Mouse (Mus musculus) left cerebral cortex, postnatal 14 days (tissue): Measurements from ENCODE around the gene Sox6. TPM values are rescaled to one million over a fixed set of nuclear protein-coding genes. Genes with fewer than 3 reads are reported as not detected.

Source experiments
- DNase-seq, 2 experiments: peaks; one replicate each; pipeline ENCODE4 v3.0.0; 2021 to 2022; ENCODE audit warnings: low spot score in 2 of 2, mixed read lengths in 1 of 2
- intact Hi-C: fragments of 180-260 bp; cut with DNase I; formaldehyde crosslinking; loops from one replicate; pipeline ENCODE4 v1.15.1; 2025
- total RNA-seq, 2 experiments: library from RNA; stranded (reverse); gene quantifications; 2 replicates each; pipeline ENCODE4 v1.2.3; 2021

Gene Sox6
- total RNA-seq, 2 experiments from 2014 or later, result 32.7 to 39.9 TPM

GRCm38 (mm10) chr7:115485664-115486409 is 552.8 kb downstream of the Sox6 start:
- intact Hi-C loops, result no loop called here
- DNase-seq, result no peak

DNA sequence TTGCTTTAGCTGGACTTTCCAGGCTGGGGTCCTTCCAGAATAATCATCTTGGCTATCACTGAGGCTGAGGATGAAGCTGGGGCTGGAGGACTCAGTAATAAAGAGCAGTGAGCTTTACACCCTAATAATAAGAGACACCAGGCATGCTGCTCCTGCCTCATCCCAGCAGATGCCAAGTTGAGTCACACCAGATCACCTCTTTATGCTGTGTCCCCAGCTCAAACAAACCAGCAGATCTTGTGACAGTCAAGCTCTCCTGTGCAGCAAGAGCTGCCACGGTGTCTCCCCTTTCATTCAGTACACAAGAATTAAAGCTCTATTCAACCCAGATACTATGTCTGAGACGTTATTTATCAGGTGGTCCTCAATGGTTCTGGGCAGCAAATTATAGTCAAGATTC is 560.8 kb downstream of the Sox6 start:
- intact Hi-C loops, result no loop called here
- DNase-seq, result no peak

DNA sequence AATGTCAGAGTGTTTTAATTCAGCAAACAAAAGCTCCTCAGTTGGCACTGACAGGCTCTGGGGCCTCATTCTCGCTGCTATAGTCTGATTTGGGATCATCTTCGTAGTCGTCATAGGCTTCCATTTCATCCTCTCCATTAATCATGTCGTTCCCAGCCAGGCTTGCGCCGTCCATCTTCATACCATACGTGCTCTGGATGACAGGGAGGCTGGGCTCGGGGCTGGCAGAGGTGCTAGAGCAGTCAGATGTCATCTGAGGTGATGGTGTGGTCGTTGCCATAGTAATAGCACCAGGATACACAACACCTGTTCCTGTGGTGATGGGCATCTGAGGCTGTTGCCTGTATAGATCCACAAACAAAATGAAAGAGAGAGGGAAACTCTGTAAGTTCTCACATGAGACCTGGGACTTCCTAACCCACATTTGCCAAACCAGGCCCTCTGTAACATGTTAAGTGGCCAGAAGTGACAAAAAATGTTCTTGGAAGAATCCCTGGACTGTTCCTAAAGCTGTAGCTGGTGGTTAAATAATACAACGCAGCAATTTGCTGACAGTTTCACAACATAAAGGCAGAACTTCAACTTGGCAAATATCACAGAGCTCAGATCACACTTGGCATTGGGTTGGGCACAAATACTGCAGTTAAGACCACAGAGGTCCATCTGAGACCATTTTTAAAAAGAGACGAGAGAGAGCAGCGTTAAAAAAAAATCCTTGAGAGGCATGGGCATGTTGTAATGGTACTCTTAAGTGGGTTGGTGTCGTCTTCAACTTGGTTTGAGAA is 561.5 kb downstream of the Sox6 start:
- intact Hi-C loops, result no loop called here
- DNase-seq, result no peak

DNA sequence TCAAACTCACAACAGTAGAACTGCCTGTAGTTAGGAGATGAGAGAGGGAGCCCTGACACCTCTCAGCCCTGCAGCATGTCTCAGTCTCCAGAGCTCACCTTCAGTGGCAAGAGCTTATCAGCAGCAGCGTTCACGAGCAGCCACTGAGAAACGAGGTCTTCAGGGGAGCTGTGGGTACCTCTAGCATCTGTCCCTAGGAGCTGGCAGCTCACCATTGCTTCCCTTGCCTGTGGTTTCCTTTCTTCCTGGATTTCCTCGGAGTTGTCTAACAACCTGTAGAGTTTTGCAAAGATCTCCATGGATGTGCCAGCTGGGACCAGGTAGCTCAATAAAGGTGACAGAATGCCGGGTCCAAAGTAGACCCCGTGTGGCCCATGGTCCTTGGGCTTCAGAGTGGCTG is 563.4 kb downstream of the Sox6 start:
- DNase-seq, result no peak
- intact Hi-C loops, result no loop called here

DNA sequence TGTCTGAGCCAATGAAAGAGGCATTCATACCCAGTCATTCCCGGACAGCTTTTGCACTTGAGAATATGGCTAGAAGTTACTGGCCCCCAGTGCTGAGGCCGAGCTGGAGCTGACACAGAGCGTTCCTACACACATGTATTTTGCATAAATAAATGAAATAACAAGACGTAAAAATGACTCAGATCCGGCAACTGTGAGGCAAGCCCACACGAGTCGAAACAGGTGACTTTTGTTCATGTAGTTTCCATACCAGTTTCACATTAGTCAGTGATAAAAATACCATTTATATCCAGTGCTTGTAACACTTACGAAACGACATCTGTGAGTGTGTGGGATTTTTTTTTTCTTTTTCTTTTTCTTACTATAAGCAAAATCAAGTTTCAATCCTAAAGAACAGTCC is 564.5 kb downstream of the Sox6 start:
- intact Hi-C loops, result no loop called here
- DNase-seq, result peak in 1 of 2 experiments; percentile 66

- no peak for DNase-seq
- intact Hi-C loops, result no loop called here
These were observed 565.7 kb downstream of the Sox6 start for GRCm38 (mm10) chr7:115472850-115473249.

DNA sequence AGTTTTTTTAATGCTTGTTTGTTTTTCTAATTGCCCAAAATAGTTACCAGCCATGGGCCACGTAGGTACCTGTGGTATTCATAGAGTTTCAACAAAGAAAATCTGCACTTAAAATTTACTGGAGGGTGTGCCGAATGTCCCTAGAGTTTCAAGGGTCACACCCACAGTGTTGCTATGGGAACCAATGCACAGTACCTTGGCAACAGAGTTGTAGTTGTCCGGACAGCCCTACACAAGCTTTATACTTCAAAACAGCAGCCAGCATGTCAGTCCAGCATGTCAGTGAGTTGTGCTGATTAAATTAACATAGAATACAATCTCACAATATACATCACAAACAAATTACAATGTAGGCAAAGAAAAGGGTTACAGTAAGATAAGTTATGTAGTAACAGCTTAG is 567.1 kb downstream of the Sox6 start:
- DNase-seq, result no peak
- intact Hi-C loops, result no loop called here

- DNase-seq, result peak in 1 of 2 experiments; percentile 22
- intact Hi-C loops, result no loop called here
These were observed 571.8 kb downstream of the Sox6 start for GRCm38 (mm10) chr7:115466811-115467210.

- DNase-seq, result no peak
- intact Hi-C loops, result no loop called here
These were observed 575.2 kb downstream of the Sox6 start for GRCm38 (mm10) chr7:115463367-115463766.

- intact Hi-C loops, result no loop called here
- no peak for DNase-seq
These were observed 576.3 kb downstream of the Sox6 start for GRCm38 (mm10) chr7:115462276-115462675.

DNA sequence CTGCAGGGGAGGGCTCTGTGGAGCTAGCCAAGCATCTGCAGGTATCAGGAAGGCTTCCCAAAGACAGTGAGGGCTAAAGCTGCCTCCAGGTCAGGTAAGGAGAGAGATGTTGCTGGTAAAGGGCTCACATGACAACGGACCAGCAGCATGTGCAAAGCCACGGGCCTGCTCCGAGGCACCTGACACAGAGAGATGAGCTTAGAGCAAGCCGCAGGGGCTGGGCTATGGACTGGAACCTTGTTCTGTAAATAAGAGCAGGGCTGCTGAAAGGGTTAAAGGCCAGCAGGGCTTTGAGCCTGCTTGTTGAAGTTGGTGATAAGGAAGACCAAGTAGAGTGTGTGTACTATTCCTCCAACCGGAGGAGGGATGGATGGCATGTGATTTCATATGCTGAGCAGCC is 583.6 kb downstream of the Sox6 start:
- no peak for DNase-seq
- intact Hi-C loops, result no loop called here

DNA sequence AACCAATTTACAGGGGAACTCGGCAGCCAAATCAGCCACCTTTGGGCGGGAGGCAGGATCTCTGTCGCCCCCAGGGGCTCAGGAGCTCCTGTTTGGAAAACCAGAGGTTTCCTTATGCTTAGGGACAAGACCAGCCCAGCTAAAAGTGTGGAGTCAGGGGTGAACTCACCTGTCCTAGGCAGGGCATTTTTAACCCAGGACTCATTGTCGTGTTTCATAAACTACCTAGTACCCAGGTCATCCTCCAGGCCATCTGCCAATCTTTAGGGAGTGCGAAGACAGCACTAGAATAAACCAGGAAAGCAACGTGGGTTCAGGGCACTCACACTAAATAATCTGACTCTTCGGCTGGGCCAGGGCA is 584.9 kb downstream of the Sox6 start:
- intact Hi-C loops, result no loop called here
- no peak for DNase-seq

DNA sequence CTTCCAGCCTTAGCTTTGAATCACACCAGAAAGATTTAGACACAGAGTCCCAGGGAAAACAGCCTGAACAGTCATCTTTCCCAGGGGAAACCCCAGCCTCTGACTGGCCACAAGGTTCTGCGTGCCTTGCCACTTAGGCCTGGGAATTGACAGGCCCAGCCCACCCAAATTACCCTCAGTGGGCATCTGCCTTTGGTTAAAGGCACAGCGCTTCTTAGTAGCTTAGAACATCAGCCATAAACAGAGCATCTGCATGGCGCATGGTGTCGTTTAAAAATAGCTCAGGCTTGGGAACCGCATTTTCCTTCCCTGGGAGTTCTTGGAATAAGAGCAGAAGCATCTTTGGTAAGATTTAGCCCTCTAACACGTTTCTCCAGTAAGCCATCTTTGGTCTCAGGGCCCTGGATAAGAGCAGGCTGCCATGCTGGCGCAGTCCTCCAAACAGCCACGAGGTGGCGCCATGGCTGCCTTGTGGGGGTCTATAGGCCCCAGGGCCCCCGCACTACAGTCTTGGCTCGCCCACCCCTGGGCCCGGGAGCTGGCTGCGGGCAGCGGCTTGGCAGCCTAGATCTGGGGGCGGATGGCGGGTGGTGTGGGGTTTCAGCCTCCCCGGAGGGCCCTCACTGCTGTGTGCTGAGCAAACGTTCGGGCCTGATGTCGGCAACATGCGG is 585.4 kb downstream of the Sox6 start:
- intact Hi-C loops, result no loop called here

GRCm38 (mm10) chr7:115450431-115451195 is 588.0 kb downstream of the Sox6 start:
- DNase-seq, result peak in 1 of 2 experiments; percentile 19
- intact Hi-C loops, result no loop called here

More for the DNA sequence above, 585.4 kb downstream of the Sox6 start:
- peak; percentile 20 to 38 for DNase-seq

- intact Hi-C loops, result no loop called here
These were observed 590.1 kb downstream of the Sox6 start for GRCm38 (mm10) chr7:115448403-115449025.

DNA sequence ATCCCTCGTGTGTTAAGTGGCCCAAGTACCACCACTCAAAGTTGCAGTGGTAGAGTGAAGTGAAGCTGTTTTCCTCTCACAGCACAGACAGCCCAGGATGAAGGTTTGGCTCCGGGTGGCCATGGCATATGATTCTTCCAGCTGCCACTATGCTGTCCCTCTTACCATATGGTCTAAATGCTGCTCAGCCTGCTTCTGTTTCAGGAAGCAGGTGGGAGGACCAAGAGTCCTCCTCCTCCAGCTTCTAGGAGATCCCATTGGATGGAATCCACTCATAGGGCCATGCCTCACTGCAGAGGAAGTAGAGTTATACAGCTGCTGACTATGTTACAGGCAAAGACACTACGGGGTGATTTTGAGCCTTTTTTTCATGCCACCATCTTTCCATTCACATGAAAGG is 591.5 kb downstream of the Sox6 start:
- intact Hi-C loops, result no loop called here
- DNase-seq, result peak; percentile 13 to 15

More at GRCm38 (mm10) chr7:115448403-115449025, 590.1 kb downstream of the Sox6 start:
- DNase-seq, result no peak

DNA sequence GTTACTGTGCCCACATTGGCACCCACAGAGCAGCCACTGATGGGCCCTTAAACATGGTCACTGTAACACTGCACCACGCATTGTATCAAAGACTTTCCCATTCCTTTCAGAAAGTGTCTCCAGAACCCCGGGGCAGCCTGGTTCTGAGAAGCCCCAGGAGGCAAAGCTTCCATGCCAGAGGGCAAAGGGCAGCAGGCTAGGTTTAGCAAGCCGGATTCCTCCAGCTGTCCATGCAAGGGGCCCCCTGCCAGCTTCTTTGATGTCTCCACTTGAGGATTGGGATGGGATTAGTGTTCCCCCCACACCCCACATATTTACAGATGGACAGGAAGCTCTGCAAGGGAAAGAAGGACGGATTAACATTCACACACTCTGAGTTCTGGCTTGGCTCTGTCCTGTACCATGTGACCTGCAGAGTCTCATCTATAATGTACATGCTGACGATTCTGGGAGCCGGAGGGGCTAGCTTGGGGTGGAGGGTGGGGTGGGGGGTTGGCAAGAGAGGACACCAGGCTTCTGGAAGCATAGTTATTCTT is 592.0 kb downstream of the Sox6 start:
- DNase-seq, result no peak
- intact Hi-C loops, result no loop called here

- intact Hi-C loops, result no loop called here
- peak; percentile 37 to 53 for DNase-seq
These were observed 612.2 kb downstream of the Sox6 start for GRCm38 (mm10) chr7:115426161-115426982.
